Mouse (Mus musculus) erythroblast, embryonic 14.5 days (primary cell): Measurements from ENCODE around the gene Dhh. TPM values are rescaled to one million over a fixed set of nuclear protein-coding genes. Genes with fewer than 3 reads are reported as not detected.

Experiments used
- H3K27me3 ChIP-seq: 2 replicates; pipeline ENCODE4 v1.6.1; 2012; ENCODE audit warnings: inconsistent platforms; ENCODE audit not compliant: control insufficient read depth
- H3K36me3 ChIP-seq: 2 replicates; pipeline ENCODE4 v1.6.1; 2012; ENCODE audit warnings: mild to moderate bottlenecking, inconsistent platforms; ENCODE audit not compliant: control insufficient read depth
- H3K4me1 ChIP-seq: 2 replicates; pipeline ENCODE4 v1.6.1; 2012; ENCODE audit warnings: inconsistent platforms; ENCODE audit not compliant: control insufficient read depth
- H3K4me3 ChIP-seq: replicated peaks from 2 replicates; pipeline ENCODE3; 2012; ENCODE audit warnings: moderate library complexity, mild to moderate bottlenecking, inconsistent platforms
- H3K9me3 ChIP-seq: 2 replicates; pipeline ENCODE4 v1.6.1; 2012; ENCODE audit warnings: low read length, inconsistent platforms, mixed read lengths; ENCODE audit not compliant: control insufficient read depth
- GATA1 ChIP-seq: IDR thresholded peaks from 2 replicates; pipeline ENCODE4 v1.6.1; 2012; ENCODE audit warnings: low read length, inconsistent platforms, mixed read lengths
- TAL1 ChIP-seq: IDR thresholded peaks from 3 replicates; pipeline ENCODE4 v1.6.1; 2012; ENCODE audit warnings: low read length, inconsistent platforms, mixed read lengths
- polyA plus RNA-seq: library from polyadenylated mRNA; stranded (reverse); fragments of >175 nt; gene quantifications from 2 replicates; pipeline ENCODE4 v1.2.3, GENCODE M21; 2012

The Dhh gene
- polyA plus RNA-seq, 1 experiment, result not detected

DNA sequence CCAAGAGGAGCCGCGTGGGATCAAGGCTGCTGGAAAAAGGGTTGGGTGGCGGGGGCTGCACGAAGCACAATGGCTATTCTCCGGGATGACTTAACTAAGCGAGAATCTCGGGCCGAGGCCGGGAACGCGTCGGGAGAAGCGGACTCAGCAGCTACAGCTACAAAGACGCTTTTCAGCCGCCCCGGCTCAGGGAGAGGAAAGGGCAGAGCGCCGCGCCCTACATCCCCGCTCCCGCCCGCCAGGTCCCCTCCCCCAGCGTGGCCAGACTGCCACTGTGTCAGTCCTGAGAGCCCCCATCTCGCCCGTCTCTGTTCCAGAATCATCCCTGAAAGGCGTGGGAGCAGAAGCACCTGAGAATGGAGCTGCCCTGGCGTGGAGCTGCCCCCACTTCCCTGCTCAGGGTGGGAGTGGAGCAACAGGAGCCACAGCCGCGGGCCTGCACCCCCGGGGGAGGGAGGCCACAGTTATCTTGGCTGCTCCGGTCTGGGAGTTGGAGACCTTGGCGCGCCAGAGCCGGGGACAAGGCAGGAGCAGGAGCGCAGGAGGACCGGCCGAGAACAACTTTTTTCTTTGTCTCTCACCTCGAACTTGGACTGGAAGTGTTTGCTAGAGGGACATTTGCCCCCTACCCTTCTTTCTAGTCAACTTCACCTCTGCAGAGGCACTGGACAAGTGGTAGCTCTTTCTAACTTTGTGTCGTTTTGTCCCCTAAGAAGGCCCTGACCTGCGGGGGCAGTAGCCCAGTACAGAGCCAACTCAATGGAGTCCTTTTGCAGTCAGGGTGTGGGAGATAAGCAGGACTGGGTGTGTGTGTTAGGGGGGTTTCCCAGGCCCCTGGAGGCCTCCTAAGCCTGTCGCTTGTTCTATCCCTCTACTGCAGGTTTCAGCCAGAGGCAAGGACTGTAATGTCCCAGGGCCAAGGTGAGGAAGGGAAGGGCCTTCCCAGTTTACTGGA is 2.4 kb downstream of the Dhh start:
- H3K4me1 ChIP-seq, result peaks cover 50% of the 10 kb centered on the region
- H3K9me3 ChIP-seq, result peaks cover 16% of the 10 kb centered on the region; the same call in 1 of the 2 replicates
- no peaks in the 10 kb centered on the region for H3K36me3 ChIP-seq
- H3K27me3 ChIP-seq, result peaks cover 99% of the 10 kb centered on the region
- TF ChIP-seq TAL1 (no peak), GATA1 (no peak)
- H3K4me3 ChIP-seq, result peak overlapping the region; percentile 33

DNA sequence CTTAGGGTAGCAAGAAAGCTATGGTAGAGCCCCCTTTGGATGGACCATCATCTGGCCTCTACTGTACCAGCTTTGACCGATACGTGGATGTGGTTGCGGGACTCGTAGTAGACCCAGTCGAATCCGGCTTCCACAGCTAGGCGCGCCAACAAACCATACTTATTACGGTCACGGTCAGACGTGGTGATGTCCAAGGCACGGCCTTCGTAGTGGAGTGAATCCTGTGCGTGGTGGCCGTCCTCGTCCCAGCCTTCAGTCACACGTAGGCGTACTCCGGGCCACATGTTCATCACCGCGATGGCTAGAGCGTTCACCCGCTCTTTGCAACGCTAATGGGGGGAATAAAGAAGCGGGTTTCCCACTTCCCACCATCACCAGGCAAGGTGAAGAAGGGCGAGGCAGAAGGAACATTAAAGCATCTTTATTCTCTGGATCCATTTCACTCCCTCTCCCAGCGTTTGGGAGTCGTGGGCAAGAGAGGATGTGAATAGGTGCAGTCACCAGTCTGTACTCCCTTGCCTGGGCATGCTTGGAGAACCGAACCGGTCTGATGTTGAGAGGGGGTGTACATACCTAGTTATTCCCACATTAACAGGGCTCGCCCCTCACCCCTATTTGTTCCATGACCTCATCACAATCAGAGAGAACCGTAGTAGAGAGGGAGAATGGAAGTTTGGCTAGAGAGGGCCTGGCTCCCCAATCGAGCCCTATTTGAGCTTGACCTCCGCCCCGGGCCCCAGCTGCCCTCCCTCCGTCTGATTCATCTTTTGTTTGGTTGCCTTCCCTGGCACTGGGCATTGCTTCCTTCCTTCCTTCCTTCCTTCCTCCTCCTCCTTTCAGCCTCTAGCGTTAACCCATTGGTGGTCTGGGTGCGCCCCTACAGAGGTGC is 3.4 kb downstream of the Dhh start:
- peaks cover 50% of the 10 kb centered on the region for H3K4me1 ChIP-seq
- H3K9me3 ChIP-seq, result peaks cover 16% of the 10 kb centered on the region; the same call in 1 of the 2 replicates
- H3K36me3 ChIP-seq, result no peaks in the 10 kb centered on the region
- H3K4me3 ChIP-seq, result no peak overlapping the region
- peaks cover 90% of the 10 kb centered on the region for H3K27me3 ChIP-seq
- TF ChIP-seq TAL1 (no peak), GATA1 (no peak)

DNA sequence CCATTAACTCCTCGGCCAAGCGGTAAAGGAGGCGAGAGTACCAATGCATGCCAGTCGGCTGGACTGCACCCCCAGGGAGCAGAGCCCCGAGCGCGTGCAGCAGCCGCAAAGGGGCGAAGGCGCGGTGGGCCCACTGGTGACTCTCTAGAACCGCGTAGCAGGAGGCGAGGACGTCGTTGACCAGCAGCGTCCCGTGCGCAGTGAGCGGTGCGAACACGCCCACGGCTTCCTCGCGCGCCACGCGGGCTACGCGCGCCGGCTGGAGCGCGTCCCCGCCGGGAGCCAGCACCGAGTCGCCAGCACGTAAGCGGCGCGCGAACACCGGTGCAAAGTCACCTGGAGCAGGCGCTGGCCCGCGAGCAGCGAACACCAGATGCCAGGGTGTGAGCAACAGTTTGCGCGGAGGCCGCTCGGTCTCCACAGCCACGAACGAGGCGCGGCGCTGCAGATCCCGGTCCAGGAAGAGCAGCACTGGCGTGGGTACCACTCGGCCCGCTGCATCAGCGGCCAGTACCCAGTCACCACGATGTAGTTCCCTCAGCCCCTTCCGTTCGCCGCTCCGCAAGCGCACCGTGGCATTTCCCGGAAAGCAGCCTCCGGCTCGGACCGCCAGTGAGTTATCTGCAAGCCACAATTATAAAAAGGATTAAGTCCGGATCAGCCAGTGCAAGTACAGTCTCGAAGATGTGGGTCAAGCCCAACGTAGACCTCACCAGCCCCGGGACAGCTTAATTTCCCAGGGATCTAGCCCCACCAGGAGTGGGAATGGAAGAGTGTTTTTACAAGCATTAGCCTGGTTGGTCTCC is 4.2 kb downstream of the Dhh start, which contains the start of gene Rhebl1:
Gene Rhebl1, minus strand, starts transcription at position 601 of the 806 bp plus-strand sequence.
- no peak for TF ChIP-seq TAL1
- TF ChIP-seq GATA1, result no peak
- peak within 1 kb of the TSS; percentile 54 for H3K4me3 ChIP-seq

DNA sequence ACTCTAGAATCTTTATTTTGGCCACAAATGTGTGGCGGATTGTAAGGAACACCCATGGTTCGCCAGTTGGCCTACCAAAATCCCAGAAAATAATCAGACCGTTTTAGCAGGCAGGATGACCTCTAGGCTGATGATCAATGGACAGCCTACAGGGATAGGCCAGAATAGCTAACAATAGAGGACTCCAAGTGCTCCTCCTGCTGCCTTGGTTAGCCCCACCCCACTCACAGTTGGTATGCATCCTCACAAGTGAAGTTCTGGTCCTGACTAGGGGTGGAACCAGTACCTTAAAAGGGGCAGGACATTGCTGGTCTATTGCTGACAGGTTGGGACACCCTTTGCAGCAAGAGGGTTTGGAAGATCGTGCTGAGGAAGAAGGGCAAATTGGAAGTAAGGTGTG is 5.3 kb downstream of the Dhh start:
- no peak for TF ChIP-seq TAL1
- TF ChIP-seq GATA1, result no peak
- Histone ChIP-seq H3K9me3 (peaks cover 11% of the 10 kb centered on the region; the same call in 1 of the 2 replicates), H3K36me3 (no peaks in the 10 kb centered on the region), H3K27me3 (peaks cover 74% of the 10 kb centered on the region), H3K4me1 (peaks cover 48% of the 10 kb centered on the region), H3K4me3 (no peak overlapping the region)

More for the DNA sequence above, 4.2 kb downstream of the Dhh start, which contains the start of gene Rhebl1:
- H3K36me3 ChIP-seq, result no peaks in the 10 kb centered on the region
- H3K4me1 ChIP-seq, result peaks cover 50% of the 10 kb centered on the region
- peaks cover 14% of the 10 kb centered on the region; the same call in 1 of the 2 replicates for H3K9me3 ChIP-seq
- peaks cover 82% of the 10 kb centered on the region for H3K27me3 ChIP-seq

DNA sequence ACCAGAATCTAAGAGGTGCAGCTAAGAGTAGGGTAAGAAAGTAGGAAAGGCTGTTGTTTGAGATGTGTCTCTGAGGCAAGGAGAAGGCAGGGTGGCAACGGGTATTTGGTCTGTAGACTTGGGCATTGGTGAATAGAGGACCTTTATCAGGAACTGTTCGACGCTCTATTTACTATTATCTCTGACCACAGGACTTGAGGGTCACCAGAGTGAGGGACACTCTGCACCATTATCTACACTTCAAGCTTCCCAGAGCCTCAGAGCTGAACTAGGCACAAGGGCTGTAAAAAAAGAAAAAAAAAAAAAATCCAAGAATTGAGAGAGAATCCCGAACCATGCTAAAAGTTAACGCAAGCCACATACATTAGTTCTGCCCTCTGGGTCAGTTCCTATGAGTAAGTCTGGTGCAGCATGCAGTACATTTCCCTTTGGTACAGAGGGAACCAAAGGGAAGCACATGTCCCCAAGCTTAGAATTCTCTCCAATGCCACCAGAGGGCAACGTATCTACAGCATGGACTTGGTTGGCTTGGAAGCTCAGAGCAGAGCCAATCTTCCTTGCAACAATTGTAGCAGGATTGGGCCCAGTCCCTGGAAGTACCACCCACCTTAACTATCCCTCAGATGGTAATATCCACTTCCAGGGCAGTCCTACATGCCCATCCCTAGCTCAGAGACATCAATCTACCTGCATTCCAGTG is 6.3 kb downstream of the Dhh start:
- Histone ChIP-seq H3K36me3 (no peaks in the 10 kb centered on the region), H3K4me3 (no peak overlapping the region), H3K27me3 (peaks cover 68% of the 10 kb centered on the region), H3K9me3 (peaks cover 7% of the 10 kb centered on the region; the same call in 1 of the 2 replicates), H3K4me1 (peaks cover 46% of the 10 kb centered on the region)
- TF ChIP-seq TAL1, result no peak
- TF ChIP-seq GATA1, result no peak

DNA sequence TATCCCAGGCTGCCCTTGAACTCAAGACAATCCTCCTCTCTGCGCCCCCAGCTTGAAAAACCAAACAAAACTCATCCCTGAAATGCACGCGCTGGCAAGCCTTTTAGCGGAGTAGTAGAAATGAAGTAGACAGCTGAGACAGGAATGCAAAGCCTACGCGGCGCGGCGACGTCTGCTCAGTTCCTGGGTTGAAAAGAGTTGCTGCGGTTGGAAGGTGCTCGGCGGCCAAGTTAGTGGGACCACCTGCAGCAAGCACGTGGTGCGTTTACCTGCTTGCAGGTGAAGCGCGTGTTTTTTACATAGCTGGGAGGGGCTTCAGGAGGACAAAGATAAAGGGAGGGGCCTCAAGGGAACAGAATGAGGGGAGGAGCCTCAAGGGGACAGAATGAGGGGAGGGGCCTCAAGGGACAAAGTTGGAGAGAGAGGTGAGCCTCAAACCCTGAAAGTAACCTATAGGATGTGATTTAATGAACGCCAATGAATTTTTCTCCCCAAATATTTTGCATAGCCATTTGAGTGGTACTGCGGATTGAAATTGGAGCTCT is 7.1 kb downstream of the Dhh start:
- Histone ChIP-seq H3K4me1 (peaks cover 40% of the 10 kb centered on the region), H3K36me3 (no peaks in the 10 kb centered on the region), H3K9me3 (peaks cover 7% of the 10 kb centered on the region; the same call in 1 of the 2 replicates), H3K4me3 (peak overlapping the region; percentile 12), H3K27me3 (peaks cover 61% of the 10 kb centered on the region)
- TF ChIP-seq GATA1, result no peak
- TF ChIP-seq TAL1, result no peak

DNA sequence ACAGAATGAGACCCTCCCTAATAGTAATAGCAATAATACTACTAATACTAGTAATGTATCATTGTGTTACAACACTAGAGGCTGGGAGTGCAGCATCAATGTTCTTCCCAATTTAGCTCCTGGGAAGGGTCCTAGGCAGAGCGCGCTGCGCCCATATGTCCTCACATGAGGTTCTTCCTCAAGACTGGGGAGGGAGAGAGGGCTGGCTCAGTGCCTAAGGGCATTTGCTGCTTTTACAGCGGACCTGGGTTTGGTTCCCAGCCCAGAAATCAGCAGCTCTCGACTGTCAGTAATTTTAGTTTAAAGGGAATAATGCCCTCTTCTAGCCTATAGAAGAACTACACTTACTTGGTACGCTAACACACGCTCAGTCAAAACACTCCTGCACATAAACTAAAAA is 10.8 kb downstream of the Dhh start:
- TF ChIP-seq TAL1 (no peak), GATA1 (no peak)
- Histone ChIP-seq H3K36me3 (no peaks in the 10 kb centered on the region), H3K9me3 (no peaks in the 10 kb centered on the region), H3K4me1 (peaks cover 14% of the 10 kb centered on the region), H3K27me3 (peaks cover 23% of the 10 kb centered on the region), H3K4me3 (no peak overlapping the region)
